Mouse (Mus musculus) right cerebral cortex, postnatal 36 days (tissue): ENCODE data around the gene Pbxip1.
A peak's percentile ranks its signal among the peaks of the same experiment; 100 is the strongest.
"Not testable (repeated sequence)": the region's sequence is repeated elsewhere in the genome, so short reads cannot be mapped to it uniquely, and the experiment has no call there.

Experiments used
- DNase-seq, 2 experiments: peaks; one replicate each; pipeline ENCODE4 v3.0.0; 2022; ENCODE audit warnings: low spot score in 2 of 2, mixed read lengths in 1 of 2

Gene Pbxip1

GRCm38 (mm10) chr3:89409701-89410100, 26.8 kb upstream of the Pbxip1 start:
- DNase-seq = no peak

GRCm38 (mm10) chr3:89410864-89411263, 25.6 kb upstream of the Pbxip1 start:
- no peak for DNase-seq

DNA sequence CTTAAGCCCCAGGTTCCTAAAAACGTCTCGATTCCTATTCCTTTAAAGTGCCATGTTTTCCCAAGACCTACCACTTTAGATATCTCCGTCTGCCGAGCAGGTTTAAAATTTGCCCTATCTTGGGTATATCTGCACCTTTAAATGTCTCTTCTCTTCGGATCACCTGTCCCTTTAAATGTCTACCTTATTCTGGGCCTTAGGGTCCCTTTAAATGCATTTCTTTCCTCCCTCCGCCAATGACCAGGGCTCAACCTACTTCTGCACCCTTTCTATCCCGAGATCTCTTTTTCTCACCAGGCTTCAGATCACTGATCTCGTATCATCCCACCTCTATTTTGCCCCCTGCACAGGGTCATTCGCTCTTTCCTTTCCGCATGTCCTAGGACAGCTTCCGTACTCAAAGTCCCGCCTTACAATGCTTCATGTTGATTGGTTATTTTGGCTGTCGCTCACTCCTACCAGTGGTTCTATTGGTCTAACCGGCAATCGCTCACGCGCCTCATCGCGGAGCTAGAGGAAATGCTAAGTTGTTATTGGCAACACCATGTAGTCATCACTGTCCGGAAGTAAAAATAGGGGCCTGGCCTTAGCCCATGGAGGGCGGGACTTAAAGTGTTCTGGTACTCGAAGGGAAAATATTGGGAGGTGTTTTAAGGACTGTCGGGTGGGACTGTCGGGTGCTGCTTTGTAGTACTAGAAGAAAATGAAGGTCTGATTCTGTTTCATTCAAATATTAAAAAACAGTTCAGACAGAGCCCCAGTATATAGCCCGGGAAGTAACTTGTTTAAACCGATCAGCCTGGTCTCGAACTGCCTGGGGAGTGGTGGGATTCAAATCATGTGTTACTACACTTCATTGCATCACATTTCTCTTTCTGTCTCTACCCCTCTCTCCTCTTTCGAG, 24.8 kb upstream of the Pbxip1 start, which contains the start of gene Flad1:
Gene Flad1 (minus strand): TSS at position 381 of the 904 bp plus-strand sequence.
- peak; percentile 98 to 99 for DNase-seq

GRCm38 (mm10) chr3:89416158-89416557, 20.3 kb upstream of the Pbxip1 start:
- DNase-seq = no peak

DNA sequence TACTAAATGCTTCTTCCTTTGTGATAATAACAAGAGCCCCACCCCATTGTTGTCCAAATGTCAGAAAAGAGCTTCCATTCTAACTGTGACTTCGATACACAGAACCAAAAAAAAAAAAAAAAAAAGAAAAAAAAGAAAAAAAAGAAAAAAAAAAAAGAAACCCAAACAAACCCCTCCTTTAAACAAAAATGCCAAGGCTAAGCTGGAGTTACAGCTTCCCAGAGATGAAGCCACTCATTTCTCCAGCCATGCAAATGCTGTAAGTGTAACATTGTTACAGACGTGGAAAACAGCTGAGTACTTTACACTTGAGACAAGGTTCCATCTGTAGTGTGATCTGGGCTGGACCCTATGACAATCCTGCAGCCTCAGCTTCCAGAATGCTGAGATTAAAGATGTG, 19.4 kb upstream of the Pbxip1 start:
- DNase-seq = no peak

- no peak for DNase-seq
These were observed 18.7 kb upstream of the Pbxip1 start for GRCm38 (mm10) chr3:89417840-89418169.

DNA sequence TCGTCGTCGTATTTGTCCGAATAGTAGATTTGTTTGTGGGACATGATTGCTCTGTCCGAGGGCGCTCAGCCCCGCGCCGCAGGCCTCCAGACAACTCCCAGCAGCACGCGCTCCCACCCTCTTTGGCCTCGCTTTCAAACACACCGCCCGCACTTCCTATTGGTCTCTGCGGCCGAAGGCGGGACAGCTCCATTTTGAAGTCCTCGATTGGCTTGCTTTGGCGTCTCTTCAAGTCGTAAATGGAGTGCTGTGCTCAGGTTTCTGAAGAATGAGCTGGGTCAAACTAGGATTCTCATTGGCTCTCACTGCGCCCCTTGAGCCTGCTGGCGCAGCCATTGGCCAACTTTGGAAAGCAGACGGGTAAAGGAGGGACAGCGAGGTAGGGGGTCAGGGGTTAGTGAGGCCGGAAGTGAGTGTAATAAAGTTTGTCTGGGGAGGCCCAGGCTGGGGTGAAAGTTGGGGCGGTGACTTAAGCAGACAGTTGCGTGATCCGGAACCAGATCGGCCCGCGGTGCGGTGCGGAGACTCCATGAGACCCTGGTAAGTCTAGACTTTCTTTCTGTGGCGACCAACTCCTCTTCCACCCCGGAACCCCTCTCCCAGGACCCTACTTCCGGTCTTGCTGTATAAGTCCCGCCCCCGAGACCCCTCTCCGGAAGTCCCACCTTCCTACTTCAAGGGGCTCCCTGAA, 18.2 kb upstream of the Pbxip1 start, which contains the start of the genes Cks1b and Shc1:
Gene Cks1b (minus strand): TSS at position 214 of the 691 bp plus-strand sequence.
Gene Shc1 (plus strand): TSS at position 274 of the 691 bp plus-strand sequence.
- DNase-seq = peak; percentile 92 to 97

- DNase-seq = no peak
These were observed 17.6 kb upstream of the Pbxip1 start for GRCm38 (mm10) chr3:89418861-89419250.

- DNase-seq = no peak
These were observed 16.9 kb upstream of the Pbxip1 start for GRCm38 (mm10) chr3:89419571-89419970.

DNA sequence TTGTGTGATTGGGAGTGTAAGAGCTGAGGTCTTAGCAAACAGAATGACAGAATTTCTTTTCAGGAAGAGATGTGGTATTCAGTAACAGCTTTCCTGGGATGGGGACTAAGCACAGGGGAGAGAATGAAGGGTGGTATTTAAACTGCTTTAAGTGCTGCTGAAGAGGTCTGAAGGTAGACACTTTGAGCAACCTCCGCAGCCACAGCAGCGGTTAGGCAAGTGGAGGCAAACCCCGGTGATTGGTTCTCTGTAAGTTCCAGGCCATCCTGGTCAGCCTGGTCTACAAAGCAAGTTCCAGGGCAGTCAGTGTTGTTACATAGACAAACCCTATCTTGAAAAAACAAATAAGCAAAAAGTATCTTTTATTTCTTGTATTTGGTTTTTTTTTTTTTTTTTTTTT, 16.5 kb upstream of the Pbxip1 start:
- DNase-seq = no peak

DNA sequence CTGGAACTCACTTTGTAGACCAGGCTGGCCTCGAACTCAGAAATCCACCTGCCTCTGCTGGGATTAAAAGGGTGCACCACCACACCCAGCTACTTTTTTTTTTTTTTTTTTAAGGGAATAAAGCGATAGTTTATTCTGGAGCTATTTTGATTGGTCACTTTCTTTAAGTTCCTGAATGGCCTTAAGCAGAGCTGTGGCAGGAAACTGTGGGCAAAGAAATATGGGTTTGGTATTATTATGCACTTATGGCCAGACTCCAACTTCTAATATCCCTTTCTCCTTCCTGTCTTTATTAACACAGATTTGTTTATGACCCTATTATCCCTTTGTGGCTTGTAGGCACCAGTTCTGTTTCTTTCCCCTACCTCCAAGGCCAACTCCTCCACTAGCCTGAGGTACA, 16.1 kb upstream of the Pbxip1 start:
- DNase-seq = no peak

DNA sequence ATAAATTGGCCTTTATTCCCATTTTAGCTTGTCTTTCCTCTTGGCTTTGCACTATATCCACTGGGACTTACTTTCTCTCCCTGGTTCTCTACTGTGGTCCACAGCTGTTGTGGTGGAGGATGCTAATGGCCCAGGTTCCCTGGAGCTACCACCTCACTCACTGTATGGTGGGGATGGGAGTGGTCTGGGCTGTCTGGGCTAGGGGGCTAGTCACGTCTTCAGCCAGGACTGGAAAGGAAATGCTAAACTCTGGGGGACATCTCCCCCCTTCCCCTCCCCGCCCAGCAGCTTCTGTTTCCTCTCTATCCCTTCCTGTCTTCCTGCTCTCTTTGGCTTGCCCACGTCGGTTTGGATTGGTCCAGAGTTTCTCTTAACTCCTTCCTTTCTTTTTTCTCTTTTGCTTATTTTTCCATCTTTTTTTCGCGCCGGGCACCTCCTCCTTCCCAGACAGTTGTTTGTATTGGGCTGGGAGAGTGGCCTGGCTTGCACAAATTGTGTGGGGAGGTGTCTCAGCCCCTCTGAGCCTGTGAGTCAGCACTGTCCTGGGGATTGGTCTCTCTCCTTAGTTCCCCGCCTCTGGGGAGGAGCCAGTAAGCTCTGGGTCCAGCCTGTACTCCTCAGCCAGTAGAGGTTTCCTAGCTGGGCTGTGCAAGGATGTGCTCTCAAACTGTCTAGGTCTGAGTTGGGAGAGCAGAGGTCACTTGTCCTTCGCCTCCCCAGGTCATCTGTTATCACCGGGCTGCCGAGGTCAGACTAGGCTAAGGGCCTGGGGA, 15.3 kb upstream of the Pbxip1 start:
- DNase-seq = peak; percentile 52 to 64

DNA sequence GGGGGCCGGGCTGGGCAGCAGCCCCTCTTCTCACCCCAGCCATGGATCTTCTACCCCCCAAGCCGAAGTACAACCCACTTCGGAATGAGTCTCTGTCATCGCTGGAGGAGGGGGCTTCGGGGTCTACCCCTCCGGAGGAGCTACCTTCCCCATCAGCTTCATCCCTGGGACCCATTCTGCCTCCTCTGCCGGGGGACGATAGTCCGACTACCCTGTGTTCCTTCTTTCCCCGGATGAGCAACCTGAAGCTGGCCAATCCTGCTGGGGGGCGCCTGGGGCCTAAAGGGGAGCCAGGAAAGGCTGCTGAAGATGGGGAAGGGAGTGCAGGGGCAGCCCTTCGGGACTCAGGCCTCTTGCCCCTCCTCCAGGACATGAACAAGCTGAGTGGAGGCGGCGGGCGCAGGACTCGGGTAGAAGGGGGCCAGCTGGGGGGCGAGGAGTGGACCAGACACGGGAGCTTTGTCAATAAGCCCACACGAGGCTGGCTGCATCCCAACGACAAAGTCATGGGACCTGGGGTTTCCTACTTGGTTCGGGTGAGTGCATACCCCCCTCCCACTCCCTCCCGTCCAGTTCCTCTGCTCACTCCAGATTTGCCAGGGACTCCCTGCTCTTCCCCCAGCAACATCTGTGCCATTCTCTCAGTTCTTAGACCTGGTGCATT, 14.6 kb upstream of the Pbxip1 start:
- DNase-seq = no peak

DNA sequence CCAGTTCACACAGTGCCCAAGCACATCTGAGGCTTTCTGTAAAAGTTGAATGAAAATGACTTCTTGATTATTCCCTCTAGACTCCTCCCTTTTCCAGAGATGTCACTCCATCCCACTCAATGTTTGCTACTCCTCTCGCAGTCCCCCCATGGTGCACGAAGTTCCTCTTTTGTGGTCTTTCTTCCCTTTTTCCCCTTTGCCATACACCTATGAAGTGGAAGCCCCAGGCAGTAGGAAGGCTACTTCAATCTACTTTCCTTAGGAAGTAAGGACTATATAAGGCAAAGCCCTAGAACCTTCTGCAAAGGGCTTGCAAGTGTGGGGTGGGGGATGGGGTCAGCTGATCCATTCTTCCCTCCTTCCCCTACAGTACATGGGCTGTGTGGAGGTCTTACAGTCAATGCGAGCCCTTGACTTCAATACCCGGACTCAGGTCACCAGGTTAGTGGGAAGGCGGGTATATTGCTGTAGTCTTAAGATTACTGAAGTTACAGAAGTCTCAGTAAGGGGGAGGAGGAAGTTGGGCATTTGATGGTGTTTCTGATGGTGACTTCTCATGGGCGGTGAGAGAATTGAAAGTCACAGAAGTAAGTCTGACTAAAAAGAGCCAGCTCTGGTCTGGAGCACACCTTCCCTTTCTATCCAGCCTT, 13.8 kb upstream of the Pbxip1 start:
- DNase-seq = no peak

DNA sequence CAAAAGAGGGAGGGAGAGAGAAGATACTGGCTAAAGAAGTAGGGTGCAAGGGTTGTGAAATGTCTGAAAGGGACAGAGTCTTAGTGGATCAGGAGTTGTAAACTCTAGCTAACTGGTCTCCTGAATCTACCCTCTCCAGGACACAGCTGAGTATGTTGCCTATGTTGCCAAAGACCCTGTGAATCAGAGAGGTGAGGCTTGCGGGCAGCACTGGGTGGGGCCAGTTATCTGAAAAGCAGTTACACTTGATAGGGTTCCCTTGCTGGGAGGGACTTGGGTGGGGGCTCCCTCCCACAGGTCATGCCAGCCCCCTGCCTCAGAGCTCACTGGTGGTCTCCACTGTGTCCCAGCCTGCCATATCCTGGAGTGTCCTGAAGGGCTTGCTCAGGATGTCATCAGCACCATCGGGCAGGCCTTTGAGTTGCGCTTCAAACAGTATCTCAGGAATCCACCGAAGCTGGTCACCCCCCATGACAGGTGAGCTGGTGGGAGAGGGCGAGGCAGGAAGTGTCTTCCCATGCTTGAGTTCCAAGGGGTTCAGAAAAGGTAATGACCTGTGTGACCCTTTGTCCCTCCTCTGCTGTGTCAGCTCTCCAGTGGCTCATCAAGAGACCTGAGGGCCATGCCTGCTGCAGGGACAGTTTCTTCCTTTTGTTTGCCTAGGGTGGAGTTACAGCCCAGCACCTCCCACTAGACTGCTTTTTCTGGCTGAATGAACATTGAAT, 11.9 kb upstream of the Pbxip1 start:
- no peak for DNase-seq

GRCm38 (mm10) chr3:89425141-89425525, 11.4 kb upstream of the Pbxip1 start:
- DNase-seq = no peak

DNA sequence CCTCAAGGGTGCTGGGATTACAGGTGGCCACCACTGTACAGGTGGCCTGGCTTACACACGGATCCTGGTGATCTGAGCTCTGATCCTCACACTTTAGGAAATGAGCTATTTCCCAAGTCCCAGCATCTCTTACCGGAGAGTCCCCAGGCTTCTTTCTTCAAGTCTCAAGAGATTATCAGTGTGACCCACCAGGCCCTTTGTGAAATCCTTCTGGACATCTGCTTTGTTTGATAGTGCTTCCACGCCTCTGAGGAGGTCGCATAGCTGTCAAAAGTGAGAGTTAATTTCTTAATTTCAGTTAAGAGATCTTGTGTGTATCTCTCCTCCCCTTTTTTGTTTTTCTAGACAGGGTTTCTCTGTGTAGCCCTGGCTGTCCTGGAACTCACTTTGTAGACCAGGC, 10.6 kb upstream of the Pbxip1 start:
- DNase-seq = no peak

DNA sequence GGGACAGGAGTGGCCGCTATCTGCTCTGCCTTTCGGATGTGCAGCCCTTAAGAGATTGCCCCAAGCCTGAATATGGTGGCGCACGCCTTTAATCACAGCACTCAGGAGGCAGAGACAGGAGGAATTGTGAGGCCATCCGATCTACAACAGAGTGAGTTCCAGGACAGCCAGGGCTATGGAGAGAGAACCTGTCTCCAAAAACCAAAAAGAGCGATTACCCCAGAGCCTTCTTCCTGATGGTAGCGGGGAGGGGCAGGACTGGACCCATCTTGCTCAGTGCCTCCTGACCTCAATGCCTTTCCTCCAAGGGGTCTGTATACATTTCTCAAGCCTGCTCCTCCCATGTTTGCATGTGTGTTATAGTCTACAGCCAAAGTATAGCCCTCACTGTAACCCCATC, 7.5 kb upstream of the Pbxip1 start:
- not testable (repeated sequence) for DNase-seq

GRCm38 (mm10) chr3:89430171-89431159, 6.0 kb upstream of the Pbxip1 start, which contains the start of gene Pygo2:
Gene Pygo2 (plus strand): TSS chr3:89430214.
- DNase-seq = peak; percentile 96 to 97
